Mouse (Mus musculus): ENCODE data around the gene Gm5431. TPM values are rescaled to one million over a fixed set of nuclear protein-coding genes. Genes with fewer than 3 reads are reported as not detected.

The Gm5431 gene
- polyA plus RNA-seq, 1 experiment = not detected

GRCm38 (mm10) chr11:48873591-48874290, 28.3 kb downstream of the Gm5431 start:
- WGBS = 48% methylated on average over 10 of the region's 10 CpGs
- Histone ChIP-seq H3K4me3 (replicated peaks; ENCODE audit: control insufficient read depth, low read depth, low read length) (no peak overlapping the region), H3K27ac (ENCODE audit: control insufficient read depth, insufficient read depth, low read depth, low read length, poor library complexity) (peak overlapping the region; percentile 54), H3K4me1 (ENCODE audit: control insufficient read depth, insufficient read depth, low read length) (no peaks in the 10 kb centered on the region; the same call in 1 of the 2 replicates)
- TF ChIP-seq CTCF (IDR thresholded peaks at IDR 0.05; ENCODE audit: control insufficient read depth, insufficient read depth, low read length) (no peak), POLR2A (IDR thresholded peaks at IDR 0.05; ENCODE audit: borderline replicate concordance, control insufficient read depth, low read depth, low read length) (no peak)

- WGBS = 51% methylated on average over 7 of the region's 7 CpGs
- TF ChIP-seq CTCF (IDR thresholded peaks at IDR 0.05; ENCODE audit: control insufficient read depth, insufficient read depth, low read length) (no peak), POLR2A (IDR thresholded peaks at IDR 0.05; ENCODE audit: borderline replicate concordance, control insufficient read depth, low read depth, low read length) (no peak)
- H3K4me3 ChIP-seq (replicated peaks; ENCODE audit: control insufficient read depth, low read depth, low read length) = peak overlapping the region; percentile 26
Measured at GRCm38 (mm10) chr11:48872695-48873300, 29.2 kb downstream of the Gm5431 start.

GRCm38 (mm10) chr11:48871817-48872541, 30.0 kb downstream of the Gm5431 start:
- Histone ChIP-seq H3K4me3 (replicated peaks; ENCODE audit: control insufficient read depth, low read depth, low read length) (peak overlapping the region; percentile 72), H3K4me1 (ENCODE audit: control insufficient read depth, insufficient read depth, low read length) (no peaks in the 10 kb centered on the region; the same call in 1 of the 2 replicates), H3K27ac (ENCODE audit: control insufficient read depth, insufficient read depth, low read depth, low read length, poor library complexity) (peak overlapping the region; percentile 84)
- WGBS = under 1% methylated on average over 17 of the region's 17 CpGs
- peak; percentile 2; the same call in 1 of the 2 replicates for TF ChIP-seq CTCF (IDR thresholded peaks at IDR 0.05; ENCODE audit: control insufficient read depth, insufficient read depth, low read length)
- 0 out of 2 replicates have a peak, but pooled peaks have one; percentile 33 for TF ChIP-seq POLR2A (IDR thresholded peaks at IDR 0.05; ENCODE audit: borderline replicate concordance, control insufficient read depth, low read depth, low read length)

More at GRCm38 (mm10) chr11:48872695-48873300, 29.2 kb downstream of the Gm5431 start:
- H3K27ac ChIP-seq (ENCODE audit: control insufficient read depth, insufficient read depth, low read depth, low read length, poor library complexity) = peak overlapping the region; percentile 84
- H3K4me1 ChIP-seq (ENCODE audit: control insufficient read depth, insufficient read depth, low read length) = no peaks in the 10 kb centered on the region; the same call in 1 of the 2 replicates

GRCm38 (mm10) chr11:48871201-48871772, 30.7 kb downstream of the Gm5431 start, which contains the start of gene Irgm1:
Gene Irgm1 (minus strand): TSS chr11:48871683.
- H3K4me1 ChIP-seq (ENCODE audit: control insufficient read depth, insufficient read depth, low read length) = no peaks in the 10 kb centered on the region; the same call in 1 of the 2 replicates
- peak within 1 kb of the TSS; percentile 72 for H3K4me3 ChIP-seq (replicated peaks; ENCODE audit: control insufficient read depth, low read depth, low read length)
- TF ChIP-seq CTCF (IDR thresholded peaks at IDR 0.05; ENCODE audit: control insufficient read depth, insufficient read depth, low read length) (no peak), POLR2A (IDR thresholded peaks at IDR 0.05; ENCODE audit: borderline replicate concordance, control insufficient read depth, low read depth, low read length) (no peak)
- WGBS = under 1% methylated on average over 19 of the region's 19 CpGs
- H3K27ac ChIP-seq (ENCODE audit: control insufficient read depth, insufficient read depth, low read depth, low read length, poor library complexity) = peak within 1 kb of the TSS; percentile 84

- H3K4me3 ChIP-seq (replicated peaks; ENCODE audit: control insufficient read depth, low read depth, low read length) = peak overlapping the region; percentile 72
- no peaks in the 10 kb centered on the region; the same call in 1 of the 2 replicates for H3K4me1 ChIP-seq (ENCODE audit: control insufficient read depth, insufficient read depth, low read length)
- no peak for TF ChIP-seq POLR2A (IDR thresholded peaks at IDR 0.05; ENCODE audit: borderline replicate concordance, control insufficient read depth, low read depth, low read length)
- no peak for TF ChIP-seq CTCF (IDR thresholded peaks at IDR 0.05; ENCODE audit: control insufficient read depth, insufficient read depth, low read length)
- peak overlapping the region; percentile 84 for H3K27ac ChIP-seq (ENCODE audit: control insufficient read depth, insufficient read depth, low read depth, low read length, poor library complexity)
- WGBS = under 1% methylated on average over 7 of the region's 7 CpGs
Measured at GRCm38 (mm10) chr11:48870781-48871180, 31.2 kb downstream of the Gm5431 start.

- TF ChIP-seq POLR2A (IDR thresholded peaks at IDR 0.05; ENCODE audit: borderline replicate concordance, control insufficient read depth, low read depth, low read length) (0 out of 2 replicates have a peak, but pooled peaks have one; percentile 15), CTCF (IDR thresholded peaks at IDR 0.05; ENCODE audit: control insufficient read depth, insufficient read depth, low read length) (no peak)
- Histone ChIP-seq H3K27ac (ENCODE audit: control insufficient read depth, insufficient read depth, low read depth, low read length, poor library complexity) (peak overlapping the region; percentile 27; the same call in 1 of the 2 replicates), H3K4me1 (ENCODE audit: control insufficient read depth, insufficient read depth, low read length) (no peaks in the 10 kb centered on the region; the same call in 1 of the 2 replicates), H3K4me3 (replicated peaks; ENCODE audit: control insufficient read depth, low read depth, low read length) (peak overlapping the region; percentile 75)
- WGBS = 1% methylated on average over 7 of the region's 7 CpGs
Measured at GRCm38 (mm10) chr11:48869380-48870110, 32.5 kb downstream of the Gm5431 start.

GRCm38 (mm10) chr11:48866481-48866880, 35.5 kb downstream of the Gm5431 start:
- no peak overlapping the region for H3K27ac ChIP-seq (ENCODE audit: control insufficient read depth, insufficient read depth, low read depth, low read length, poor library complexity)
- H3K4me3 ChIP-seq (replicated peaks; ENCODE audit: control insufficient read depth, low read depth, low read length) = no peak overlapping the region
- TF ChIP-seq CTCF (IDR thresholded peaks at IDR 0.05; ENCODE audit: control insufficient read depth, insufficient read depth, low read length) = no peak
- TF ChIP-seq POLR2A (IDR thresholded peaks at IDR 0.05; ENCODE audit: borderline replicate concordance, control insufficient read depth, low read depth, low read length) = no peak
- no peaks in the 10 kb centered on the region; the same call in 1 of the 2 replicates for H3K4me1 ChIP-seq (ENCODE audit: control insufficient read depth, insufficient read depth, low read length)
- whole genome bisulfite sequencing = 92% methylated on average over 9 of the region's 9 CpGs

Data from bone marrow, adult 2 months (tissue).